Mouse (Mus musculus) E14TG2a.4 (cell line): ENCODE data around the gene Fli1.

ENCODE experiments used
- CTCF ChIP-seq: conservative IDR thresholded peaks from 2 replicates; pipeline ENCODE4 v1.5.1; 2014; ENCODE audit warnings: low read length
- NANOG ChIP-seq: IDR thresholded peaks from 2 replicates; pipeline ENCODE4 v1.6.1; 2014; ENCODE audit warnings: borderline replicate concordance, low read length, mixed read lengths
- POU5F1 ChIP-seq: IDR thresholded peaks from 2 replicates; pipeline ENCODE4 v1.6.1; 2014; ENCODE audit warnings: low read length, borderline replicate concordance

DNA sequence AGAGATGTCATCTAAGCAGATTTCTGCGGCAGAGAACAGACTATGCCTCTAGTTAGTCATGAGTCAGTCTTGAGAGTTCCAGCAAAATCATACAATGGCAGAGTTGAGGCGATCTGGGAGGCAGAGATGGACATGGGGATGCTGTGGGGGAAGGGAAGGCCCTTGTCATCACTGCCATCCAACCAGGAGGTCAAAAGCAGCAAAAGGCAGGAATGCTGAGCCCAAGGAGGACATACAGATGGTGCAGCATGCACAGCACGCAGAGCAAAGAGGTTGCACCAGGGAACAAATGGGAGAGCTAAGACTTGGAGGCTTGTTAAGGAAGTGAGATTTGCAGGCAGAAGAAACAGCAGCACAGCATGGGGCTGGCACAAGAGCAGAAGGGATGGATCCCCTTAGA lies 63.9 kb downstream of the Fli1 start:
- TF ChIP-seq CTCF = no peak
- TF ChIP-seq NANOG = no peak
- no peak for TF ChIP-seq POU5F1
